Mouse (Mus musculus) neural tube, embryonic 11.5 days (tissue): ENCODE results near the gene Eif6. TPM values are rescaled to one million over a fixed set of nuclear protein-coding genes. Genes with fewer than 3 reads are reported as not detected.

Source experiments
- ATAC-seq: fragments of 200-750 bp; cut with Nextera tagmentation; 2 replicates; pipeline ENCODE4 v1.8.0; 2017; ENCODE audit warnings: moderate number of reproducible peaks, mild to moderate bottlenecking, moderate TSS enrichment, moderate library complexity; ENCODE audit not compliant: insufficient read depth, low FRiP score, low TSS enrichment
- DNase-seq: peaks from one replicate; pipeline ENCODE4 v3.0.0-alpha.2; 2015; ENCODE audit warnings: low spot score
- H3K27ac ChIP-seq: fragments of 300-500 bp; sonication (generic); 2 replicates; pipeline ENCODE4 v1.5.1; 2014; ENCODE audit warnings: low read depth, mild to moderate bottlenecking, low read length
- H3K27me3 ChIP-seq: fragments of 300-500 bp; sonication (generic); 2 replicates; pipeline ENCODE4 v1.6.1; 2014; ENCODE audit warnings: mild to moderate bottlenecking, low read length, mixed read lengths; ENCODE audit not compliant: control insufficient read depth, insufficient read depth
- H3K36me3 ChIP-seq: fragments of 300-500 bp; sonication (generic); 2 replicates; pipeline ENCODE4 v1.6.1; 2014; ENCODE audit warnings: mild to moderate bottlenecking, low read length, moderate library complexity, mixed read lengths; ENCODE audit not compliant: control insufficient read depth, insufficient read depth
- H3K4me1 ChIP-seq: fragments of 300-500 bp; sonication (generic); 2 replicates; pipeline ENCODE4 v1.6.1; 2014; ENCODE audit warnings: low read length, mixed read lengths; ENCODE audit not compliant: control insufficient read depth, insufficient read depth
- H3K4me2 ChIP-seq: fragments of 300-500 bp; sonication (generic); 2 replicates; pipeline ENCODE4 v1.6.1; 2014; ENCODE audit warnings: low read depth, mild to moderate bottlenecking, moderate library complexity
- H3K4me3 ChIP-seq: fragments of 300-500 bp; sonication (generic); 2 replicates; pipeline ENCODE4 v1.5.1; 2014; ENCODE audit warnings: low read depth, low read length
- H3K9ac ChIP-seq: fragments of 300-500 bp; sonication (generic); 2 replicates; pipeline ENCODE4 v1.6.1; 2014; ENCODE audit warnings: mild to moderate bottlenecking, low read length
- H3K9me3 ChIP-seq: fragments of 300-500 bp; sonication (generic); 2 replicates; pipeline ENCODE4 v1.6.1; 2016; ENCODE audit warnings: low read length; ENCODE audit not compliant: control insufficient read depth
- WGBS: fragments of 180-500 bp; shearing (Covaris S2); extraction: QIAGEN DNeasy Blood & Tissue Kit; methylation state at CpG from one replicate; pipeline ENCODE4 v1.1.7; 2014; 5-methylcytosine and 5-hydroxymethylcytosine counted together
- polyA plus RNA-seq: library from polyadenylated mRNA; unstranded; fragments of >200 nt; fragmentation: Nextera tagmentation; extraction: Ambion mirVana; gene quantifications from 2 replicates; pipeline ENCODE4 v1.2.1, GENCODE M21; 2014

Gene Eif6
- polyA plus RNA-seq, 1 experiment from 2014 or later, result 199 TPM

DNA sequence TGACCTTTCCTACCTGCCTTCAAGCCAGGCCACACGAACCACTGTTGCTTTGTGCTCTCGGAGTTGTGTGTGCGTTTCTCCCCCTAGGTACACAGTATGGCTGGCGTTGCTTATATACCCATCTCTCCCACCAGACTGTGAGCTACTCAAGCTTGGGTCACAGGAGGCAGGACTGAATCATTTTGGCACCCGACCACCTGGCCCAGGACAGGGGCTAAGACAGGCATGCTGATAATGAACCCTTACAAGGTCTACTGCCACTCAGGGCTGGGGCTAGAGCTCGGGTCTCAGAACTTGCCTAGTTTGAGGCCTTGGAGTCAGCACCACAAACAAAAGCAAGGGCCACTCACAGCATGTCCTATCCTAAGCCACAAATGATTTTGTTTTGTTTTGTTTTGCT lies 34.9 kb upstream of the Eif6 start:
- no peaks in the 10 kb centered on the region for H3K9me3 ChIP-seq
- WGBS, result 91% methylated on average over 6 of the region's 6 CpGs
- no peak overlapping the region for H3K9ac ChIP-seq
- 0 out of 2 replicates have a peak, but pooled peaks cover 3% of the 10 kb centered on the region for H3K4me1 ChIP-seq
- no peak overlapping the region for H3K27ac ChIP-seq
- no peaks in the 10 kb centered on the region for H3K27me3 ChIP-seq
- H3K4me3 ChIP-seq, result no peak overlapping the region
- no peak overlapping the region for H3K4me2 ChIP-seq
- no peaks in the 10 kb centered on the region for H3K36me3 ChIP-seq
- DNase-seq (no peak), ATAC-seq (no peak)

DNA sequence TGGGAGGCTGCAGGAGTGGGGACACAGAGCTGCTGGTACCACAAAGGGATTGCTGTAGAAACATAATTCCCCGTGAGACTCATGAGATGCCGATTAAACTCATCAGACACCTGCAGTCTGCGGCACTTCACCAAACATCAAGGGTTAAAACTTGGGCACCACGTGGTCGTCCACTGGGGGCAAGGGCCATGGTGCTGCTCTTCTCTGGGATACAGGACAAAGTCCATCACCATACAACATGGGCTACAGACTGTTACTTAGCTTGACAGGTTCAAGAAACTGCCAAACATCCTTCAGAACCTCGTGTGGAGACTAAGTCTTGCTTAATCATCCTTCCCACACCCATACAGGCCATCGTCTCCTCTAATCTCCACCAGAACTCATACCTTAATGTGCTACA lies 33.4 kb upstream of the Eif6 start:
- H3K4me1 ChIP-seq, result 0 out of 2 replicates have a peak, but pooled peaks cover 3% of the 10 kb centered on the region
- no peak overlapping the region for H3K27ac ChIP-seq
- ATAC-seq (no peak), DNase-seq (no peak)
- no peak overlapping the region for H3K4me2 ChIP-seq
- H3K36me3 ChIP-seq, result no peaks in the 10 kb centered on the region
- no peak overlapping the region for H3K9ac ChIP-seq
- no peaks in the 10 kb centered on the region for H3K27me3 ChIP-seq
- H3K9me3 ChIP-seq, result no peaks in the 10 kb centered on the region
- no peak overlapping the region for H3K4me3 ChIP-seq
- 87% methylated on average over 7 of the region's 7 CpGs for WGBS

DNA sequence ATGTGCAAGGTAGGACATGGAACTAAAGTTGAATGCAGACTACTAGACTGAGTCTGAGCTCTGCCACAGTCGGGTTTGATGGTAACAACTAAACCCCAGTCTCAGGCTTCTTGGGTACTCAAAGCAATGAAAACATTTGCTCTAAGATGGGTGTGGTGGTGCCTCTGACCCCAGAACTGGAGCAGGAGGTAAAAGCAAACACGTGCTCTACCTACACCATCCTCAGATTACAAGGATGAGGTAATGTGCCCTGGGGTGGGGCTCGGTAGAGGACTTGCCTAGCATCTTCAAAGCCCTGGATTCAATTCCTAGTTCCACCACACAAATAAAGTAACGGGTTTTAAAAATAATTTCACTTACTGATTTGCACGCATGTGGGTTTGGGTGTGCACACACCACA lies 25.8 kb upstream of the Eif6 start:
- H3K4me3 ChIP-seq, result no peak overlapping the region
- H3K27me3 ChIP-seq, result no peaks in the 10 kb centered on the region
- DNase-seq (no peak), ATAC-seq (no peak)
- no peaks in the 10 kb centered on the region for H3K36me3 ChIP-seq
- H3K4me1 ChIP-seq, result no peaks in the 10 kb centered on the region
- H3K4me2 ChIP-seq, result no peak overlapping the region
- no peak overlapping the region for H3K9ac ChIP-seq
- no peaks in the 10 kb centered on the region for H3K9me3 ChIP-seq
- WGBS, result 90% methylated on average over 5 of the region's 5 CpGs
- H3K27ac ChIP-seq, result no peak overlapping the region

DNA sequence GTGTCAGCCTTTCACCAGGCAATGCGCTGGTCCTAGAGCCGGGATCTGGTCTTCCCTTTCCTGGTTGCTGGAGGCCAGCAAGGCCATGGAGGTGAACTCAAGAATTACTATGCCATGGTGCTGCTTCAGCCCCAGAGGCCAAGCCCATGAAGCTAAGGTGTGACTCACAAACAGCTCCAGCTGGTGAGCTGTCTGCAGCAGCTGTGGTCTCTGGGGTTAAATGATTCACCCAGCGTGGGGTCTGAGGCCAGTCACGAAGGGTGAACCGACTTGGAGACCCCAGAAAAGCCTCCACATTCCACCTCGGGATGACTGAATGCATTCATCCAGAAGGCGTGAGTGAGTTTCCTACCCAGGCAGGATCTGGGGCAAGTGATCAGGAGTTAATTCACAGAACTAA lies 23.4 kb upstream of the Eif6 start:
- no peaks in the 10 kb centered on the region for H3K27me3 ChIP-seq
- H3K4me2 ChIP-seq, result no peak overlapping the region
- H3K36me3 ChIP-seq, result no peaks in the 10 kb centered on the region; the same call in 1 of the 2 replicates
- no peaks in the 10 kb centered on the region for H3K4me1 ChIP-seq
- H3K4me3 ChIP-seq, result no peak overlapping the region
- WGBS, result 77% methylated on average over 7 of the region's 7 CpGs
- DNase-seq (no peak), ATAC-seq (no peak)
- no peak overlapping the region for H3K9ac ChIP-seq
- no peak overlapping the region for H3K27ac ChIP-seq
- no peaks in the 10 kb centered on the region for H3K9me3 ChIP-seq

DNA sequence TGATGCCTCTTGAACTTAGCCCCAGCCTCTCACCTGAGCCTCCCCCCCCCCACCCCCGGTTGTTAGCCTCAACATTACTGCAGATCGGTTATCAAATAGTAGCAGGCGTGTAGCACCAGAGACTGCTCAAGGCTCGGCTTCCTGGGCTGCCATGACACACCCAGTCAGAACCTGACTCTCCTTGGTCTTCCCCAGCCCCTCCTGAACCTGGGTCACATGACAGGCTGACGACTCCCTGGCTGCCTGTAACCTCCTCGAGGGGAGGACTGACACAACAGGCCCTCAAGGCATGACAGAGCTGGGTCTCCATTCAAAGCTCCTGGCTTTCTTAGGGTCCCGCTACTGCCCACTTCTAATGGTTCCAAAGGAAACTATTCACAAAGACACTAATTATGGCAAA lies 22.7 kb upstream of the Eif6 start:
- no peak for DNase-seq

DNA sequence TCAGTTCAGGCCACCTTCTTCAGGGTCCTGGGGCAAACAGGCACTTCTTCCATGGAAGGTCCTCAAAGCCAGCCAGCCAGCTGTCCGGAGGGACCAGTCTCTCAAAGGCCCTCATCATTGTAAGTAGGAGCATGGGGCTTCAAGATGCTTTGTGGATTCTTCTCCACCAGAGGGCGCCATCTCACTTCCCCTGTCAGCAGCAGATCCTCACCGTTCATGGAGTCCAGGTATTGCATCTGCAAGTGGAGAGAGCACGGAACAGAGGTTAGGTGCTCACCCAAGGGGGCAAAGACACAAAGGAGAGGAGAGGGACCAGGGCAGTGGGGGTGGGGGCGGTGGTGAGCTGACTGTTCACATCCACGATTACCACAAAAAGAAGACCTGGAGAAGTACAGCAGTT lies 21.6 kb upstream of the Eif6 start:
- H3K9ac ChIP-seq, result no peak overlapping the region
- DNase-seq (peak; percentile 77), ATAC-seq (no peak)
- no peaks in the 10 kb centered on the region for H3K4me1 ChIP-seq
- H3K4me3 ChIP-seq, result no peak overlapping the region
- no peak overlapping the region for H3K4me2 ChIP-seq
- WGBS, result 40% methylated on average over 6 of the region's 6 CpGs
- no peaks in the 10 kb centered on the region for H3K9me3 ChIP-seq
- H3K27me3 ChIP-seq, result no peaks in the 10 kb centered on the region
- H3K27ac ChIP-seq, result no peak overlapping the region
- H3K36me3 ChIP-seq, result no peaks in the 10 kb centered on the region; the same call in 1 of the 2 replicates

More for the DNA sequence above, 22.7 kb upstream of the Eif6 start:
- H3K4me3 ChIP-seq, result no peak overlapping the region
- no peak overlapping the region for H3K4me2 ChIP-seq
- no peak for ATAC-seq
- no peak overlapping the region for H3K27ac ChIP-seq
- WGBS, result 71% methylated on average over 7 of the region's 7 CpGs
- no peak overlapping the region for H3K9ac ChIP-seq
- H3K9me3 ChIP-seq, result no peaks in the 10 kb centered on the region
- no peaks in the 10 kb centered on the region for H3K4me1 ChIP-seq
- no peaks in the 10 kb centered on the region for H3K27me3 ChIP-seq
- H3K36me3 ChIP-seq, result no peaks in the 10 kb centered on the region; the same call in 1 of the 2 replicates

DNA sequence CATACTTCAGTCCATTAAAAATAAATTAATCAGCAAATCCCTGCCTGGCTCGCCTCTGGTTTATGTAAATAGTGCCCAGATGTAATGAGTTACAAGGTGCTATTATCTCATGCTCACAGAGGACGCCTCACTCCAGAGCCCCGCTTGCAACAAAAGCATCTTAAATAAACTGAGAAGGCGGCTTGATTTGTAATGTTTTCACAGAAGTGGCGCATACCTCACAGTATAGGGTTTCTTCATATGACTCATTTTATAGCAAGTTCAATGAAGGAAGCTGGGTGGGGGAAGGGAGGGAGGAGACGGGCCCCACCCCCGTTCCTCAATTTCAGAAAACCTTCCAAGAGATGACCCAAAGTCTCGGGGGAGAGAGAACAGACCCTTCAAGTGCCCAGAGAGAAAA lies 20.2 kb upstream of the Eif6 start:
- H3K27me3 ChIP-seq, result no peaks in the 10 kb centered on the region
- no peaks in the 10 kb centered on the region; the same call in 1 of the 2 replicates for H3K36me3 ChIP-seq
- H3K27ac ChIP-seq, result no peak overlapping the region
- H3K4me1 ChIP-seq, result no peaks in the 10 kb centered on the region
- no peak overlapping the region for H3K9ac ChIP-seq
- DNase-seq (no peak), ATAC-seq (no peak)
- H3K9me3 ChIP-seq, result no peaks in the 10 kb centered on the region
- no peak overlapping the region for H3K4me3 ChIP-seq
- WGBS, result 83% methylated on average over 8 of the region's 8 CpGs
- no peak overlapping the region for H3K4me2 ChIP-seq

DNA sequence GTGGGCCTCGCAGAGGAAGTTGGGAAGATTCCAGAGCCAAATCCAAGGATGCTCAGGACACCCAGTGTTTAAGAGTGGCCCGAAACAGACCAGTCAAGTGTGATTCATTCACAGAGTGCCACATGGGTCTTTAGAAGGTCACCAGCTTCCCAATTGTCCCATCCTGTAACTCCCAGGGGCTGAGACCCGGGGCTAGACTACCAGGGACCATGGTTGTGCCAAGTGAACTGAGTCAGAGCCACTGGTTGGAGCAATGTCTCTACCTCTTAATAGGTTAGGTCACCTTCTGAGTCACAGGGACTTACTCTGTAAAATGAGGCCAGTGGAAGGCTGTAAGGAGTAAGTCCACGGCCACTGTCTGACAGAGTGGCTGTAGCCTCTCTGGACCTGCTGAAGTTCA lies 12.2 kb upstream of the Eif6 start:
- no peak overlapping the region for H3K9ac ChIP-seq
- 85% methylated on average over 4 of the region's 4 CpGs for WGBS
- H3K27me3 ChIP-seq, result no peaks in the 10 kb centered on the region
- H3K27ac ChIP-seq, result no peak overlapping the region
- no peak overlapping the region for H3K4me2 ChIP-seq
- no peaks in the 10 kb centered on the region for H3K36me3 ChIP-seq
- ATAC-seq, result no peak
- H3K4me3 ChIP-seq, result no peak overlapping the region
- DNase-seq, result no peak
- no peaks in the 10 kb centered on the region for H3K4me1 ChIP-seq
- H3K9me3 ChIP-seq, result no peaks in the 10 kb centered on the region

DNA sequence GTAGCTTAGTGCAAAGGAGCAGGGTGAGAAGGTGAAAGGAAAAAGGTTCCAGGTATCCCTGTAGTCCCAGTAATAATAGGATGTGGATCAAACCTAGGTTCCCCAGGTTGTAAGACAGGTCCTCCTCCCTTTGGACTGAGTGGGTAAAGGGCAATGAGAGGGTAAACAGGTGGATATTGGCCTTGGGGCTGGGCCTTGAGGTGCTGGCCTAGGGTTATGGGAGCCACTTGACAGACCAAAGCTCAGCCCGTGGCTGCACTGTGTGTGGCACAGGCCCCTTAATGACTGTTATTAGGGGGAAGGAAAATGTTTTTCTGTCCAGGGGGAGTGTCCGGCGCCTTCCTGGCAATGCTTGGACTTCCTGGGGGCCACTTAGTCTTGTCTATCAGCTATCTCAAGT lies 11.2 kb upstream of the Eif6 start:
- no peak overlapping the region for H3K27ac ChIP-seq
- H3K9ac ChIP-seq, result no peak overlapping the region
- no peak overlapping the region for H3K4me3 ChIP-seq
- no peaks in the 10 kb centered on the region for H3K9me3 ChIP-seq
- ATAC-seq (no peak), DNase-seq (no peak)
- no peaks in the 10 kb centered on the region for H3K36me3 ChIP-seq
- WGBS, result 75% methylated on average over 3 of the region's 3 CpGs
- H3K4me2 ChIP-seq, result no peak overlapping the region
- no peaks in the 10 kb centered on the region for H3K27me3 ChIP-seq
- H3K4me1 ChIP-seq, result no peaks in the 10 kb centered on the region
